Comparison of ENCODE assay signal across 9 mouse cellular contexts in the genomic region with DNA sequence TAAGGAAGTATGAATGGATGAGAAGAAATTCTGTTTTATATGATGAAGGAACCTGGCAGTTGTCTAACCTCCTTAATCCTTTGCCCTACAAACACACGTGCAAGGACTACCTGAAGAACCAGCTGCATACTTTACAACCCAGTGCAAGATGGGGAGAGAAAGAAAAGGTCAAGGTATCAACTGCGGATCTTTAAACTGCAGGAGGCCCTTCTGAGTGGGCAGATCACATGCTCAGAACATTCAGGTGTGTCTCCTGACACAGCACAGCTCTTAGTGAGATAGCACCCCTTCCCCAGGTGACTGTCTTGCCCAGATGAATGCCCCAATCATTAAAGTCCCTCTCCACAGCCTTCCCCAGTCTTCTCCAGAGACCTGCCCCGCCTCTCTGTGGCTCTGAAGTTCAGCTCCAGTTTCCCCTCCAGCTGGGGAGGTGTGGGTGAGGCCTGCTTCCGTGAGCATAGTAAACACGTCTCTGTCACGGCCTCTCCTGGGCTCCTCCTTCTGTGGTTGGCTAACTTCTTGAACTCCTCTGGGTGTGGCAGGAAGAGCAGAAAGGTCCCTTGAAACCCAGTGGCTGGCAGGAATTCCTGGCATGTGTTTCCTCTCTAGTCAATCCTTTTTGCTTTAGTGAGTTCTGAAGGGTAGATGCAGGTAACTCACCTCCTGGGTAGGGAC. TPM values are rescaled to one million over a fixed set of nuclear protein-coding genes. Genes with fewer than 3 reads are reported as not detected.
A peak's percentile ranks its signal among the peaks of the same experiment; 100 is the strongest.
DNase-seq lines count a peak whose midpoint lies in the region; ATAC-seq and TF ChIP-seq lines count a peak whose summit lies in the region.
"Had no signal": no experiment of that assay in that cellular context is flagged by ENCODE, and none has a peak within 500 bp of the region (broad histone marks: within the 10 kb centered on the region; RNA-seq: fewer than 3 reads in every experiment).

No protein-coding gene starts in this region.

- 72% methylated on average over 6 of the region's 6 CpGs for WGBS in forebrain, postnatal 0 days

- no peak overlapping the region for H3K4me3 ChIP-seq in forebrain, postnatal 0 days (ENCODE audit: low read depth, low read length)
- H3K4me3 ChIP-seq: hindbrain, embryonic 13.5 days had no signal

- H3K27ac ChIP-seq in forebrain, postnatal 0 days (ENCODE audit: low read depth, low read length): no peak overlapping the region
- H3K27ac ChIP-seq: hindbrain, embryonic 13.5 days had no signal

- H3K27me3 ChIP-seq in forebrain, postnatal 0 days (ENCODE audit: insufficient read depth, low read length): no peaks in the 10 kb centered on the region
- H3K27me3 ChIP-seq: hindbrain, embryonic 13.5 days had no signal

- no peak overlapping the region for H3K9ac ChIP-seq in forebrain, postnatal 0 days
- H3K9ac ChIP-seq: hindbrain, embryonic 13.5 days had no signal

- H3K9me3 ChIP-seq in forebrain, postnatal 0 days (ENCODE audit: low read length): no peaks in the 10 kb centered on the region
- H3K9me3 ChIP-seq: hindbrain, embryonic 13.5 days had no signal

- no peak overlapping the region for H3K4me2 ChIP-seq in forebrain, postnatal 0 days (ENCODE audit: low read depth)
- H3K4me2 ChIP-seq: hindbrain, embryonic 13.5 days had no signal

- peak; percentile 48; the same call in 1 of the 2 replicates for ATAC-seq in neutrophil, adult 5-6 weeks (ENCODE audit: extremely low read depth, insufficient number of reproducible peaks, low FRiP score, poor library complexity, severe bottlenecking)
- ATAC-seq in forebrain, postnatal 0 days: no peak

- TF ChIP-seq CTCF in forebrain, postnatal 0 days (IDR thresholded peaks at IDR 0.05; ENCODE audit: low read depth): no peak

- H3K4me1 ChIP-seq in forebrain, postnatal 0 days (ENCODE audit: insufficient read depth): no peaks in the 10 kb centered on the region
- H3K4me1 ChIP-seq: hindbrain, embryonic 13.5 days had no signal

- no peaks in the 10 kb centered on the region for H3K36me3 ChIP-seq in forebrain, postnatal 0 days (ENCODE audit: insufficient read depth)
- H3K36me3 ChIP-seq: hindbrain, embryonic 13.5 days had no signal

- DNase-seq in CD4-positive, CD25-positive, alpha-beta regulatory T cell, adult 2 months (ENCODE audit: low read depth, low spot score): peak; percentile 61
- peak; percentile 33 for DNase-seq in WW6 (ENCODE audit: low read depth, low spot score)
- peak; percentile 36 for DNase-seq in kidney, postnatal 14 days
- no peak for DNase-seq in forebrain, postnatal 0 days
- DNase-seq in spleen, adult 18-20 months: no peak
- DNase-seq in right cerebral cortex, postnatal 4 days: no peak
- DNase-seq in frontal cortex, postnatal 36 days (ENCODE audit: low spot score in 2 of 2): no peak

RNA-seq across cellular contexts. Expression of gene Proser2, which starts 32.5 kb away (rescaled TPM):
- total RNA-seq in neutrophil, adult 5-6 weeks (2017): 0.25 and 0.47 TPM in 2 replicates
- 2.8 and 3.2 TPM in 2 replicates for total RNA-seq in forebrain, postnatal 0 days (2014; rRNA removed)
- 4.6 and 5.1 TPM in 2 replicates for polyA plus RNA-seq in forebrain, postnatal 0 days (2015; fragmentation: Nextera tagmentation; extraction: Ambion mirVana)

RNA-seq across cellular contexts. Expression of gene Echdc3, which starts 50.3 kb away (rescaled TPM):
- total RNA-seq in neutrophil, adult 5-6 weeks (2017): 0.93 and 1.1 TPM in 2 replicates
- total RNA-seq in forebrain, postnatal 0 days (2014; rRNA removed): 1.5 TPM in 2 replicates
- 0.96 and 1.5 TPM in 2 replicates for polyA plus RNA-seq in forebrain, postnatal 0 days (2015; fragmentation: Nextera tagmentation; extraction: Ambion mirVana)

Comparison
In these comparisons a context has a peak if more than half of its experiments do, and no peak if none do; other contexts are left out.
1. DNase-seq: peak in CD4-positive, CD25-positive, alpha-beta regulatory T cell, adult 2 months (single experiment), WW6 (single experiment) and kidney, postnatal 14 days (single experiment); none in forebrain, postnatal 0 days (single experiment), spleen, adult 18-20 months (0 of 2), right cerebral cortex, postnatal 4 days (single experiment) and frontal cortex, postnatal 36 days (0 of 2).